Mouse (Mus musculus) embryonic fibroblast, embryonic 13.5 days (primary cell): ENCODE results near the gene Cct4. TPM values are rescaled to one million over a fixed set of nuclear protein-coding genes. Genes with fewer than 3 reads are reported as not detected.

Experiments used
- H3K27ac ChIP-seq: 2 replicates; pipeline ENCODE4 v1.5.1; 2012; ENCODE audit warnings: low read length, control low read depth, inconsistent platforms; ENCODE audit not compliant: insufficient read depth
- H3K4me1 ChIP-seq: 2 replicates; pipeline ENCODE4 v1.6.1; 2011; ENCODE audit warnings: low read length; ENCODE audit not compliant: control insufficient read depth, insufficient read depth
- H3K4me3 ChIP-seq: 2 replicates; pipeline ENCODE4 v1.5.1; 2011; ENCODE audit warnings: mild to moderate bottlenecking, control low read depth, low read length; ENCODE audit not compliant: insufficient read depth
- CTCF ChIP-seq: IDR thresholded peaks from 2 replicates; pipeline ENCODE4 v1.5.1; 2011; ENCODE audit warnings: mild to moderate bottlenecking, control low read depth, low read length, moderate library complexity, borderline replicate concordance; ENCODE audit not compliant: insufficient read depth
- POLR2A ChIP-seq: IDR thresholded peaks from 2 replicates; pipeline ENCODE4 v1.6.1; 2011; ENCODE audit warnings: low read depth, mild to moderate bottlenecking, control low read depth, low read length, moderate library complexity
- polyA plus RNA-seq: library from polyadenylated mRNA; stranded (reverse); fragments of >200 nt; gene quantifications from 2 replicates; pipeline ENCODE4 v1.2.4, GENCODE M21; 2011; ENCODE audit warnings: low read depth; ENCODE audit not compliant: missing spikeins, insufficient read length

Cct4 gene
- polyA plus RNA-seq, result 391 and 422 TPM in 2 replicates

GRCm38 (mm10) chr11:22990393-22991126, at the start of gene Cct4:
Gene Cct4 (plus strand): TSS chr11:22990519.
- H3K4me3 ChIP-seq, result peak within 1 kb of the TSS; percentile 99
- peak within 1 kb of the TSS; percentile 73 for H3K27ac ChIP-seq
- H3K4me1 ChIP-seq, result no peaks in the 10 kb centered on the region; the same call in 1 of the 2 replicates
- TF ChIP-seq CTCF (no peak), POLR2A (peak; percentile 90)

GRCm38 (mm10) chr11:22949101-22949500, 41.2 kb upstream of the Cct4 start:
- Histone ChIP-seq H3K4me3 (no peak overlapping the region), H3K4me1 (peaks cover 4% of the 10 kb centered on the region; the same call in 1 of the 2 replicates), H3K27ac (no peak overlapping the region)
- TF ChIP-seq POLR2A (no peak), CTCF (no peak)

GRCm38 (mm10) chr11:22950131-22950530, 40.2 kb upstream of the Cct4 start:
- no peak overlapping the region for H3K4me3 ChIP-seq
- TF ChIP-seq POLR2A, result no peak
- no peak for TF ChIP-seq CTCF
- no peak overlapping the region for H3K27ac ChIP-seq
- peaks cover 4% of the 10 kb centered on the region; the same call in 1 of the 2 replicates for H3K4me1 ChIP-seq

- Histone ChIP-seq H3K27ac (no peak overlapping the region), H3K4me3 (no peak overlapping the region), H3K4me1 (peaks cover 4% of the 10 kb centered on the region; the same call in 1 of the 2 replicates)
- TF ChIP-seq CTCF (no peak), POLR2A (no peak)
Measured at GRCm38 (mm10) chr11:22952668-22953067, 37.7 kb upstream of the Cct4 start.

- H3K4me1 ChIP-seq, result no peaks in the 10 kb centered on the region
- no peak overlapping the region for H3K4me3 ChIP-seq
- no peak overlapping the region for H3K27ac ChIP-seq
- TF ChIP-seq POLR2A, result no peak
- TF ChIP-seq CTCF, result no peak
Measured at GRCm38 (mm10) chr11:22956346-22956745, 34.0 kb upstream of the Cct4 start.

- Histone ChIP-seq H3K4me3 (no peak overlapping the region), H3K27ac (no peak overlapping the region), H3K4me1 (no peaks in the 10 kb centered on the region)
- TF ChIP-seq CTCF (peak; percentile 74; the same call in 1 of the 2 replicates), POLR2A (no peak)
Measured at GRCm38 (mm10) chr11:22956830-22957229, 33.5 kb upstream of the Cct4 start.

GRCm38 (mm10) chr11:22957791-22958374, 32.4 kb upstream of the Cct4 start:
- no peak for TF ChIP-seq CTCF
- TF ChIP-seq POLR2A, result no peak
- H3K4me1 ChIP-seq, result no peaks in the 10 kb centered on the region
- H3K27ac ChIP-seq, result no peak overlapping the region
- H3K4me3 ChIP-seq, result no peak overlapping the region

GRCm38 (mm10) chr11:22962101-22962500, 28.2 kb upstream of the Cct4 start:
- Histone ChIP-seq H3K4me1 (peaks cover 4% of the 10 kb centered on the region), H3K4me3 (no peak overlapping the region), H3K27ac (no peak overlapping the region)
- no peak for TF ChIP-seq POLR2A

- no peak overlapping the region for H3K27ac ChIP-seq
- peaks cover 4% of the 10 kb centered on the region for H3K4me1 ChIP-seq
- no peak overlapping the region for H3K4me3 ChIP-seq
- TF ChIP-seq CTCF (no peak), POLR2A (no peak)
Measured at GRCm38 (mm10) chr11:22964401-22964800, 25.9 kb upstream of the Cct4 start.

GRCm38 (mm10) chr11:22965503-22965902, 24.8 kb upstream of the Cct4 start:
- no peak overlapping the region for H3K4me3 ChIP-seq
- H3K4me1 ChIP-seq, result peaks cover 4% of the 10 kb centered on the region
- no peak overlapping the region for H3K27ac ChIP-seq
- TF ChIP-seq POLR2A, result no peak
- TF ChIP-seq CTCF, result no peak

GRCm38 (mm10) chr11:22969486-22969885, 20.8 kb upstream of the Cct4 start:
- peaks cover 2% of the 10 kb centered on the region for H3K4me1 ChIP-seq
- H3K4me3 ChIP-seq, result no peak overlapping the region
- H3K27ac ChIP-seq, result no peak overlapping the region
- no peak for TF ChIP-seq CTCF
- TF ChIP-seq POLR2A, result no peak
